Mouse (Mus musculus) forelimb bud, embryonic 11.5 days (tissue): ENCODE measurements at regions not wholly inside any gene's neighbourhood (a gene's known extent, or its start where the extent isn't known, plus 50 kb on each side); places are given as distances from the start of the nearest gene placed in this dataset.
A peak's percentile ranks its signal among the peaks of the same experiment; 100 is the strongest.
"Not testable (repeated sequence)": the region's sequence is repeated elsewhere in the genome, so short reads cannot be mapped to it uniquely, and the experiment has no call there.

ENCODE experiments used
- DNase-seq: peaks from one replicate; pipeline ENCODE4 v3.0.0-alpha.2; 2012; ENCODE audit warnings: low read depth, low spot score

- no peak for DNase-seq
These were observed 697.8 kb upstream of the Got2 start for GRCm38 (mm10) chr8:96586129-96586528.

GRCm38 (mm10) chr8:96552512-96552911 is 664.2 kb upstream of the Got2 start:
- DNase-seq = no peak

GRCm38 (mm10) chr8:96550408-96550807 is 662.1 kb upstream of the Got2 start:
- no peak for DNase-seq

- no peak for DNase-seq
These were observed 660.3 kb upstream of the Got2 start for GRCm38 (mm10) chr8:96548663-96549062.

GRCm38 (mm10) chr8:96548187-96548586 is 659.8 kb upstream of the Got2 start:
- DNase-seq = no peak

- DNase-seq = no peak
These were observed 653.9 kb upstream of the Got2 start for GRCm38 (mm10) chr8:96542215-96542614.

GRCm38 (mm10) chr8:96498854-96499253 is 610.5 kb upstream of the Got2 start:
- peak; percentile 9 for DNase-seq

GRCm38 (mm10) chr8:96495406-96495805 is 607.1 kb upstream of the Got2 start:
- no peak for DNase-seq

- DNase-seq = no peak
These were observed 601.5 kb upstream of the Got2 start for GRCm38 (mm10) chr8:96489804-96490203.

- no peak for DNase-seq
These were observed 600.5 kb upstream of the Got2 start for GRCm38 (mm10) chr8:96488741-96489453.

- DNase-seq = peak; percentile 3
These were observed 567.6 kb upstream of the Got2 start for GRCm38 (mm10) chr8:96455915-96456314.

- peak; percentile 60 for DNase-seq
These were observed 567.0 kb upstream of the Got2 start for GRCm38 (mm10) chr8:96455336-96455735.

- no peak for DNase-seq
These were observed 541.4 kb upstream of the Got2 start for GRCm38 (mm10) chr8:96429708-96430107.

- no peak for DNase-seq
These were observed 538.6 kb upstream of the Got2 start for GRCm38 (mm10) chr8:96426900-96427299.

GRCm38 (mm10) chr8:96409601-96410000 is 521.3 kb upstream of the Got2 start:
- no peak for DNase-seq

- DNase-seq = no peak
These were observed 516.3 kb upstream of the Got2 start for GRCm38 (mm10) chr8:96404549-96405145.

- DNase-seq = no peak
These were observed 515.3 kb upstream of the Got2 start for GRCm38 (mm10) chr8:96403669-96404068.

- DNase-seq = not testable (repeated sequence)
These were observed 511.0 kb upstream of the Got2 start for GRCm38 (mm10) chr8:96399381-96399780.

GRCm38 (mm10) chr8:96393024-96393423 is 504.7 kb upstream of the Got2 start:
- DNase-seq = peak; percentile 33

- DNase-seq = no peak
These were observed 500.9 kb upstream of the Got2 start for GRCm38 (mm10) chr8:96389251-96389650.

GRCm38 (mm10) chr8:96370500-96370899 is 482.2 kb upstream of the Got2 start:
- DNase-seq = no peak

- DNase-seq = no peak
These were observed 474.6 kb upstream of the Got2 start for GRCm38 (mm10) chr8:96362853-96363445.

GRCm38 (mm10) chr8:96350531-96351069 is 462.3 kb upstream of the Got2 start:
- no peak for DNase-seq
